8 mouse cellular contexts compared by ENCODE assay signal in the genomic region with DNA sequence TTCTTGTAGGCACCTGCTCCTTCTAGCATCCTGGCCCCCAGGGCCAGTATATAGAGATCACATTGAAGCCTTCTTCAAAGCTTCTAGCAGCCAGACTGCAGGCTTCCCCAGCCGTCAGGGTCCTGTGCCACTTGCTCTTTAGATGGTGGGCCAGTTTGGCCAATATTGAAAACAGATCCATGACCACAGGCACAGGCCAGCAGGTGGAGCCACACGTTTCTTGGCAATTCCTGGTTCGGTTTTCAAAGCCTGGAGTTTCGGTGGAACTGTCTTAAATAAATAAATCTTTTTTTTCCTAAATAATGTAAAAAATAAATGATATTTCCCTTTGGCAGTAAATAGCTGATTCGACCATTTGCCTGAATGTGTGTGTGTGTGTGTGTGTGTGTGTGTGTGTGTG.
A peak's percentile ranks its signal among the peaks of the same experiment; 100 is the strongest.
DNase-seq lines count a peak whose midpoint lies in the region; ATAC-seq and TF ChIP-seq lines count a peak whose summit lies in the region.

No protein-coding gene starts in this region.

- no peaks in the 10 kb centered on the region for H3K9me3 ChIP-seq in liver, postnatal 0 days (ENCODE audit: low read length)
- H3K9me3 ChIP-seq in forebrain, embryonic 10.5 days: no peaks in the 10 kb centered on the region

- H3K4me3 ChIP-seq in C2C12 (ENCODE audit: insufficient read depth, poor library complexity, severe bottlenecking): no peak overlapping the region
- no peak overlapping the region for H3K4me3 ChIP-seq in liver, postnatal 0 days (ENCODE audit: low read depth, low read length)
- no peak overlapping the region for H3K4me3 ChIP-seq in forebrain, embryonic 10.5 days

- no peaks in the 10 kb centered on the region for H3K4me1 ChIP-seq in liver, postnatal 0 days (ENCODE audit: insufficient read depth)
- H3K4me1 ChIP-seq in forebrain, embryonic 10.5 days: peaks cover 14% of the 10 kb centered on the region

- ATAC-seq in liver, postnatal 0 days: no peak

- no peaks in the 10 kb centered on the region for H3K27me3 ChIP-seq in C2C12 (ENCODE audit: control insufficient read depth, insufficient read depth, insufficient read length)
- no peaks in the 10 kb centered on the region for H3K27me3 ChIP-seq in liver, postnatal 0 days (ENCODE audit: insufficient read depth, low read length)
- H3K27me3 ChIP-seq in forebrain, embryonic 10.5 days (ENCODE audit: poor library complexity, severe bottlenecking): no peaks in the 10 kb centered on the region

- TF ChIP-seq EP300 in liver, postnatal 0 days (IDR thresholded peaks at IDR 0.05; ENCODE audit: low read depth): no peak

- intact Hi-C loops in heart, postnatal 14 days (cut with DNase I): loop anchor here (1.0 kb wide), 1 partner anchor 175 kb away; no protein-coding TSS in a partner anchor
- intact Hi-C loops in gastrocnemius, postnatal 36 days (cut with DNase I): loop anchor here (2.0 kb wide), 1 partner anchor 174 kb away; no protein-coding TSS in a partner anchor

- no peak overlapping the region for H3K27ac ChIP-seq in liver, postnatal 0 days (ENCODE audit: low read depth)
- H3K27ac ChIP-seq in forebrain, embryonic 10.5 days: no peak overlapping the region

- no peak overlapping the region for H3ac ChIP-seq in C2C12 (ENCODE audit: control insufficient read depth, insufficient read length, low read depth)

- no peaks in the 10 kb centered on the region for H3K79me2 ChIP-seq in C2C12 (ENCODE audit: control insufficient read depth, insufficient read depth)

- WGBS in liver, postnatal 0 days (ENCODE audit: insufficient replicate concordance): 54% methylated on average over 5 of the region's 5 CpGs
- WGBS in forebrain, embryonic 10.5 days: 44% methylated on average over 5 of the region's 5 CpGs

- TF ChIP-seq CTCF in C2C12 (IDR thresholded peaks at IDR 0.05; ENCODE audit: control insufficient read depth, insufficient read depth, insufficient read length): peak; percentile 20
- peak; percentile 57 for TF ChIP-seq CTCF in liver, postnatal 0 days (IDR thresholded peaks at IDR 0.05; ENCODE audit: low read depth)

- no peak overlapping the region for H3K4me2 ChIP-seq in liver, postnatal 0 days (ENCODE audit: low read depth, low read length)

- peak; percentile 56 to 68 for DNase-seq in heart, postnatal 14 days
- no peak for DNase-seq in heart, adult 9 months (ENCODE audit: low spot score in 2 of 2)
- DNase-seq in adrenal gland, postnatal 14 days: peak; percentile 64
- DNase-seq in gastrocnemius, postnatal 36 days: peak; percentile 44 to 45
- DNase-seq in liver, postnatal 0 days: peak; percentile 30
- DNase-seq in right cerebral cortex, postnatal 4 days: peak; percentile 59
- DNase-seq in forebrain, embryonic 10.5 days (ENCODE audit: extremely low spot score, low spot score): no peak

- no peaks in the 10 kb centered on the region for H3K79me3 ChIP-seq in C2C12 (ENCODE audit: low read depth)

- H3K9ac ChIP-seq in liver, postnatal 0 days (replicated peaks): no peak overlapping the region

- no peaks in the 10 kb centered on the region for H3K36me3 ChIP-seq in C2C12 (ENCODE audit: control insufficient read depth, insufficient read depth)
- H3K36me3 ChIP-seq in liver, postnatal 0 days (replicated peaks; ENCODE audit: insufficient read depth, low read length): no peaks in the 10 kb centered on the region
- no peaks in the 10 kb centered on the region for H3K36me3 ChIP-seq in forebrain, embryonic 10.5 days (replicated peaks)

TF ChIP-seq in C2C12, 6 proteins besides CTCF, POLR2A, EP300 and RAD21:
- TF ChIP-seq CEBPB (IDR thresholded peaks at IDR 0.05; ENCODE audit: low read depth) (no peak), MYOD1 (IDR thresholded peaks at IDR 0.05; ENCODE audit: control insufficient read depth, insufficient read length, low read depth) (no peak), USF1 (IDR thresholded peaks at IDR 0.05; ENCODE audit: low read depth) (no peak), MAX (IDR thresholded peaks at IDR 0.05) (no peak), MYOG (IDR thresholded peaks at IDR 0.05; ENCODE audit: control insufficient read depth, extremely low read depth, insufficient read length) (no peak), FOSL1 (IDR thresholded peaks at IDR 0.05; ENCODE audit: insufficient read depth, low read length, poor library complexity, severe bottlenecking) (no peak)

Comparison
In these comparisons a context has a peak if more than half of its experiments do, and no peak if none do; other contexts are left out.
1. DNase-seq: peak in heart, postnatal 14 days (2 of 2), adrenal gland, postnatal 14 days (single experiment), gastrocnemius, postnatal 36 days (2 of 2), liver, postnatal 0 days (single experiment) and right cerebral cortex, postnatal 4 days (single experiment); none in heart, adult 9 months (0 of 2) and forebrain, embryonic 10.5 days (single experiment).